Mouse (Mus musculus) cerebellum, adult 9-11 months (tissue): Measurements from ENCODE around the gene Slc41a2.

Experiments
- DNase-seq: peaks from one replicate; pipeline ENCODE4 v3.0.0; 2022

Gene Slc41a2

DNA sequence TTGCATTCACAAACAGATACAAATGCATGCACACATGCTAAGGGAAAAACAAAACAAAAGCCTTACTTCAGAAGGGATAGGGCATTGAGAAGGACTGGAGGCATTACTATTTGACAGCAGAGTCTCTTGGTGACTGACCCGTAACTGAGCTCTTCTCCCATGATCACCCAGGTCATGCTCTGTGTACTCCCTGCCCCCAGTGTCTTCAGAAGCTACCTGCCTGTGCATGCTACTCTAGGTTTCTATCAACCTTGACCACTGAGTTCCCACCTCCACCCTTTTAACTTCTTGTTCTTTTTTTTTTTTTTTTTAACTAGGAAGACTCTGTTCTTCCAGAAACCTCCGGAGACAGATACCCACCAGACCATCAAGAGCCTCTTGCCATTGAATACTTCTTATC is 13.0 kb upstream of the Slc41a2 start:
- no peak for DNase-seq

DNA sequence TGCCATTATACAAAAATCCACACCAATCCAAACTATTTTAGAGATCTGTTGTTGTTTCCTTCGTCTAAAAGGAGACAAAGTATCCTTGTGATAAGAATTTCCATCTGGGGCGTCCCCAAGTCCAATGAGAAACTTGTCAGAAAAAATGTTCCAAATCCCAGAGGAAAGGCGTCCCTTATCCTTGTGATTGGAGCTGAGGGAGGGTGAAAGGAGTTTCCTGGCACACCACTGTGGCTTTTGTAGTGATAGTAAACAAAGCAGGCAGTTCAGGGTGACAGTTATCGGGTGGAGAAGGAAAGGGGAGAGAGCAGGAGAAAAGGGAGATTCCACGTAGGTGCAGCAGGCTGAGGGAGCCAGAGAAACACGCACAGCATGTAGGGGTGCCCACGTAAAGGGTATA is 9.8 kb upstream of the Slc41a2 start:
- DNase-seq, result no peak

DNA sequence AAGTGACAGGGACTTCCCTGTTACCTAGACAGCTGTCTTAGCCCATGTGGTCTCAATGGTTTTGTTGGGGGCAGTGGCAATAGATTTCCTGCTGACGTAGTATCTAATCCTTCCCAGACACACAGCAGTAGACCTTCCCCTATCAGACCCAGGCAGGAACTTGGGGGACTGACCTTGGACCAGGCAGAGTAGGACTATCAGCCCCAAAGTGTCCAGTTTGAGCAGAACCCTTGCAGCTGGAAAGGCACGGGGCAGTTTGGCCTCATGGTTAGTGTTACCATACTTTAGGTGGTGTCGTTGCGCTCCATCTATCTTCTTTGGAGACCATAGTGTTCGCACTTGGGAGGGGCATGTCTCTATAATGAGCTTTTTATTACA is 8.7 kb upstream of the Slc41a2 start:
- no peak for DNase-seq

DNA sequence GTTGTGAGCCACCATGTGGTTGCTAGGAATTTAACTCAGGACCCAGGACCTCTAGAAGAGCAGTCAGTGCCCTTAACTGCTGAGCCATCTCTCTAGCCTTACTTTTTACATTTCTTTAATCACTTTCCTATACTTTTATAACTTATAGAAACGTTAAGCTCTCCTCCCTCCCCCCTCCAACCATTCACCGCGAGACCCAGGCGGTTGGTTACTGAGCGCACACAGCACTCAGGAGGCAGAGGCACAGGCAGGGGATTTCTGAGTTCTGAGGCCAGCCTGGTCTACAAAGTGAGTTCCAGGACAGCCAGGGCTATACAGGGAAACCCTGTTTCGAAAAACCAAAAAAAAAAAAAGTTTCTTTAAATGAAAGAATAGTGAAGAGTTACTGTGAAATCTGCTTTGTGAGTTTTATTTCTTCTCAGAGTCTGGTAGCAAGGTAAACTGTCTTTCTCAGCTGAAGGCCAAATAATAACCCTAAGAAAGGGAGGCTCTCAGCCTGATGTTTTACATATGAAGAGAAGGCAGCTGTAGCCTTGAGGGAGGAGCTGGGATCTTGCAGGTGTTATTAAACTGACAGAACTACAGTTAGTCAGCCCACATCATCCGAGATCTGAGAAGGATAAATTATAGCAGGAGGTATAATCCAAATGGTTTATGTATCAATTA is 8.1 kb upstream of the Slc41a2 start:
- no peak for DNase-seq

DNA sequence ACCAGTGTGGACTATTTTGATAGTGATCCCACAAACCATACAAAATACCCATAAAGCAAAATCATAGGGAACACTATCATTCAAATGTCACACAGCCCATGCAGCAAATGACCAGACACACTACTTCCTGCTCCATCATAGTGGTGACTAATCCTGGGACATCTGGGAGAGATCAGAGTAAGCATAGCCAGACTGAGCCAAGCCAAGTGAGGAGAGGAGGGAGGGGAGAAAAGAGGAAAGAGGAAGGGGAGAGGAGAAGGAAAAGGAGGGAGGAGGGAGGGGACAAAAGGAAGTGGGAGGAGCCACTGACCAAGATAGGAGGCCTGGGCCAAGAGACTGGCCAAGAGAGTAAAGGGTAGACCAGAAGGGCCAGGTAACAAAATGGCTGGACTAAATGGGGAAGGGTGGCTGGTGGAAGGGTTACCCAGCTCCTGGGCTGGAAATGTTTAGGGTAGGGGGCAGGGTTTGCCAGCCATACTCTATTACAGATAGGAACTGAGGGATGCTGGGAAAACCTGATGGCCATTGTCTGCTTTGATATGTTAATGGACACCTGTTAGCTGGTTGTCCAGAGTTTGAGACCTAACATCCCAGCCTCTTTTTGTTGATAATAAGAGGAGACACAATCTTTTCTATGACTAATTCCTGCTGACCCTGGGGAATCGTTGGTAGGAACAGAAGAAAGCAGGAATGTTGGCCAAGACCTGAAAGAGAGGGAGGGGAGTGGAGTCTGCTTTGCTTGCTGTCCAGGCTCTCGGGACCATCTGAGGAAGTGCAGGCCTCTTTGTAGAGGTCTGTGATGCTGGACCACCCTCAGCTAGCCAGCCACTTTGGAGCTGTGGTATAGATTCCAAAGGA is 6.4 kb upstream of the Slc41a2 start:
- no peak for DNase-seq

DNA sequence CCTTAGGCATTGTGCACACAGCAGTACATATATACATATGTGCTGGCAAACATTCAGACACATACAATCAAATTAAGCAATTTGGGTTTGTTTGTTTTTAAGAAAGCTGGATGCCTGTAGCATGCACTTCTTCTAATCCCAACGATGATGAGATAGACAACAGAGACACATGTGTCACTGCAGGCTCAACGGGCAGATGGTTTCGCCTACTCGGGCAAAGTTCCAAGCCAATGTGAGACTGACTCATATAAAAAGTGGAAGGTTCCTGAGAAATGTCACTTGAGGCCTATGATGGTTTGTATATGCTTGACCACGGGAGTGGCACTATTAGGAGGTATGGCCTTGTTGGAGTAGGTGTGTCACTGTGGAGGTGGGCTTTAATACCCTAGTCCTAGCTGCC is 5.5 kb upstream of the Slc41a2 start:
- DNase-seq, result peak; percentile 45

DNA sequence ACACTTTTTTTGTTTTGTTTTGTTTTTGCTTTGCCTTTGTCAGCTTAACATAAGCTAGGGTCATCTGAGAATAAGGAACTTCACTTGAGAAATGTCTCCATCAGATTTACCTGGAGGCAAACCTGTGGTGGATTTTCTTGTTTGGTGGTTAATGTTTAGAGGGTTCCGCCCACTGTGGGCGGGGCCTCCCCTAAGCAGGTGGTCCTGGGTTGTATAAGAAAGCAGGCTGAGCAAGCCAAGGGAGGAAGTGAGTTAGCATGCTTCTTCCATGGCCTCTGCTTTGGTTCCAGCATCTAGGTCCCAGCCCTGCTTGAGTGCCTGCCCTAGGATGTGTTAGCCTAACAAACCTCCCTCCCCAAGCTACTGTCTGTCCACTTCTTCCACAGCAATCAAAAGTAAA is 3.5 kb upstream of the Slc41a2 start:
- no peak for DNase-seq

DNA sequence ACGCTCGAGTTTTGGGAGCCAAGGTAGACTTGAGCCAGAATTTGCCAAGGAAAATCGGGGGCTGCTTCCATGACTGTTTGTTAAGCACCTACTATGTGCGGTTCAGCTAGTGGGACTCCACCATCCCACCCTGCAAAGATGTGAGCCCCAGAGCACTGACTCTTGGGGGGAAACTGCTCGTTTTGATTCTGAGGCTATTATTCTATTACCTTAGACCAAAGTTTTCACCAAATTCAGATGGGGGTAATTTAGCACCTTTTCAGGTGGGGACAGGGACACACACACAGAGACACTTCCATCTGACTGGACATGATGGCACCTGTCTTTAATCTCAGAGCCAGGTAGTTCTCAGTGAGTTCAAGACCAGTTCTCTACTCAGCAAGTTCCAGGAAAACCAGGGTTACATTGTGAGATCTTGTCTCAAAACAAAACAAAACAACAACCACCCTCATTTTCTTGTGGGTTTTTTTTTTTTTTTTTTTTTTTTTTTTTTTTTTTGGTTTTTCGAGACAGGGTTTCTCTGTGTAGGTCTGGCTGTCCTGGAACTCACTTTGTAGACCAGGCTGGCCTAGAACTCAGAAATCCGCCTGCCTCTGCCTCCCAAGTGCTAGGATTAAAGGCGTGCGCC is 403 bp upstream of the Slc41a2 start:
- DNase-seq, result no peak

DNA sequence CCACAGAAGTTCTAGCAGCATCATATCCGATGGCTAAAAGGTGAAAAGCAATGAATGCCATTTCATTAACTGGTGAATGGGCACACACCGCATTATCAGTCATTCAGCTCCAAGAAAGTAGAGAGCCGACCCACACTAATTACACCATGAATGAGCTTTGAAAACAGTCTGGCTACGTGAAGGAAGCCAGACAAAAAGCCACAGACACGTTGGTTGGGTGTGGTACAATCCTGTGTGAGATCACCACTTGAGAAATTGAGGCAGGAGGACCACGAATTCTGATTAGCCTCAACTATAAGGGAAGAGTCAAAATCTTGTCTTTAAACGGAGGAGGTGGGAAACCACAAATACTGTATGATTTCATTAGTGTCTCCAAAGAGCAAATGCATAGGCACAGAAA is 1.3 kb downstream of the Slc41a2 start:
- DNase-seq, result no peak

DNA sequence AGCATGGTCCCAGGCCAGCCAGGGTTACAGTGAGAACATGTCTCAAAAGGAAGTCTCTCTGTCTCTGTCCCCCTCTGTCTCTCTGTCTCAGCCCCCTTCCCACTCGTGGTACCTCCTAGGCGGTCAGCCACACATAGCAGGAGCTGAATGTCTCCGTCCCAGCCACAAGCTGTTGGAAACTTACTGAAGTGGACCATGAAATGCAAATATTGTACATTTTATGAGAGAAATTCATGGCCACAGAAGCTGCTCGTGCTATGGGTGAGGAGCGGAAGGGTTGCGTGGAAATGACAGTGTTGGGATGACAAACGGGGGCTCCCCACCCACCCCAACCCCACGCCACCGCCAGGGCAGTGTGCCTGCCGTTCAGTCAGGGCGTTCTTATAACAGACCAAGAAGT is 5.1 kb downstream of the Slc41a2 start:
- no peak for DNase-seq

DNA sequence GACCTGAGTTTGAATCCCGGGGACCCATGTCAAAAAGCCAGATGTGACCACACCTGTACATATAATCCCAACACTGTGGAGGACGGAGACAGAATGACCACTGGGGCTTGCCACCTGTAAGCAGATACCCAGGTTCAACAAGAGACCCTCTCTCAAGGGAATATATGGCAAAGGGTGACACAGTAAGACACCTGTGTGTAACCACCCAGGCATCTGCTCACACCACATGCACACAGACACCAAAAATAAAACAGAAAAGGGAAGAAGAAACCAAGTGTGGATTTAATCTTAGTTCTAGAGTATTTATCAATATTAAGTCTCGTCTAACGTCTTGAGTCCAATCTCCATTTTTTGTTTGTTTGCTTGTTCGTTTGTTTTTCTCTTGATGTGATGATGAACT is 5.9 kb downstream of the Slc41a2 start:
- DNase-seq, result no peak

DNA sequence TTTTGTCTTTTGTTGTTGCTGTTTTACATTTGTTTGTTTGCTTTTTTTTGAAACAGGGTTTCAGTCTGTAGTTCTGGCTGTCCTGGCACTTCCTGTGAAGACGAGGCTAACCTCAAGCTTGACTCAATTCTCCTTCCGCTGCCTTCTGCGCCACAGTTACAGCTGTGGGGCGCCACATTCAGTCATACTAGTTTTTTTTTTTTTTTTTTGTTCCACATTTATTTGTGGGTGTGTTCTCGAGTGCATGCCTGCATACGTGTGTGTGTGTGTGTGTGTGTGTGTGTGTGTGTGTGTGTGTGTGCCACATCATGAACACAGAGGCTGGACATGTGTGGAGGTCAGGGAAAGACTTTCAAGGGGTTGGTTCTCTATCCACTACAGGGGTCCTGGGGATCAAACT is 7.3 kb downstream of the Slc41a2 start:
- no peak for DNase-seq

DNA sequence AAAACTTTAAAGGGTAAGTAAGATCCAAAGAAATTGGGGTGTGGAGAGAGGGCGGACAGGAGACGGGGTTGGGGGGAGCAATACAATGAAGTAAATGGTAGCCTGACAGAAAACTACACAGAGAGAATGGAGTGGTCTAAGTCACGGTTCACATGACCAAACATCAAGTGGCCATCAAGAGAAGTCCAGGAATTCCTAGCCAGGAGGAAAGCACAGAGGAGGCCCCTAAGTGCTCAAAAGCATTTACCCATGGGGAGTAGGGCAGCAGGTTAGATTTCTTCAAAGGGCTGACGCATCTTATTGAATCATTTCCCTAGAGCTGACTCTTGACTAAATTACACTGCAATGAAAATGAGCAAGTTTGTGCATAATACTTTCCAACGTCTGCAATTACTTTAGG is 8.9 kb downstream of the Slc41a2 start:
- no peak for DNase-seq

DNA sequence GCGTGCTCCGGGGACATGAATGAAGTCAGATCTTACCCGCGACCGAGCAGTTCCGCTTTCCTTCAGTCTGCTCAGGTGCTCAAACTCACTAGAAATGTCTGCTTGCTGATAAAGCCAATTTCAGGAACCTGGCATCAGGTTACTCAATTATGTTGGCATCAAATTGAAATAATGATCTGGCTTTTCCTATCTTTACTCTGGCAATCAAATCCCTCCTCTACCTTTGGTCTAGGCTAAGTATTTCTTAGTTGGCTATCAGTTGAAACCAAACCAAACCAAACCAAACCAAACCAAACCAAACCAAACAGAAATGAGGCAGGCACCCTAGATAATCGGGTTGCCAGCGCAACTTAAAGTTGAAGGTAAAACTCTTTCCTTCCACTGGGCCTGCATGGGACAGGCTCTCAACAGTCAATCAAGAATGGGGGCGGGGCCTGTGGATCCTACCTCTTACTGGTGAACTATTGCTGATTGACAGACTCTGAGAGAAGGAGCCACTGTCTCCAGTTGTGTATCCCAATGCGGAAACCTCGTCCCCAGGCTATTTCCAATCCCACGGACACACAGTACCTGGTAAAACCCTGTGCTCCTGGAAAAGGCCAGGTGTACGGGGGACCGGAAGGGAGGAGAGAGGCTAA is 10.9 kb downstream of the Slc41a2 start:
- no peak for DNase-seq

DNA sequence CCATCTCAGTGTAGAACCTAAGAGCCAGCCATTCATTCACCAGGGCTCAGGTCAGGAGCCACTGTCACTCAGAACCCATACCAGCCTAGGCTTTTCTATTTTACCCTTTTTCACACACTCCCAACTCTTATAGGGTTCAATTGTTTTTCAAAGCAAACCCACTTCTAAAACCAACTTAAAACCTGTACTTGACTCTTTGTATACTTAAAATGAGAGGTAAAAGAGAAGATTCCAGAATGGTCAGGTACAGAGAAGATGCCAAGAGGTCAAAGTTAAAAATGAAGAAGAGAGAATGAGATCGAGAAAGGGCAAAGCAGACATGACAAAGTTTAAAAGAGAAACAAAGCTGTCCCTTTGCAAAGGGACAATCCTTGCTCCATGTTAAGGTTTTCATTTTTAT is 11.8 kb downstream of the Slc41a2 start:
- DNase-seq, result no peak

DNA sequence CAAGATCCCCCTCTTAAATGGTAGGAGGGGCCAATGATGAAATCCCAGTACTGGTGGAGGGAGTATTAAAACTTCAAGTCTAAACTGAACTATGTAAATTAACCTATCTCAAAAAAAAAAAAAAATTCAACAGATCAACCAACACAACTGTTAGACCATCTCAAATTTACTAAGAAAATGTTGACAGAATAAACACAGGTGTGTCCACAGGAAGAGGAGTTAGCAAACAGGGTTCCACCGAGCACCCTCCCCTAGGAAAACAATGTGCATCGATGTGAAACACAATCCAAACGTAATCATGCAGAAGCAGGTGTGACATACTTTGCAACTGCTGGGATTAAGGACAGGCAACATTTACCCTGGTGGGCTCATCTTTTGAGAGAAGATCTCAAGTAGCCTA is 12.8 kb downstream of the Slc41a2 start:
- DNase-seq, result no peak

DNA sequence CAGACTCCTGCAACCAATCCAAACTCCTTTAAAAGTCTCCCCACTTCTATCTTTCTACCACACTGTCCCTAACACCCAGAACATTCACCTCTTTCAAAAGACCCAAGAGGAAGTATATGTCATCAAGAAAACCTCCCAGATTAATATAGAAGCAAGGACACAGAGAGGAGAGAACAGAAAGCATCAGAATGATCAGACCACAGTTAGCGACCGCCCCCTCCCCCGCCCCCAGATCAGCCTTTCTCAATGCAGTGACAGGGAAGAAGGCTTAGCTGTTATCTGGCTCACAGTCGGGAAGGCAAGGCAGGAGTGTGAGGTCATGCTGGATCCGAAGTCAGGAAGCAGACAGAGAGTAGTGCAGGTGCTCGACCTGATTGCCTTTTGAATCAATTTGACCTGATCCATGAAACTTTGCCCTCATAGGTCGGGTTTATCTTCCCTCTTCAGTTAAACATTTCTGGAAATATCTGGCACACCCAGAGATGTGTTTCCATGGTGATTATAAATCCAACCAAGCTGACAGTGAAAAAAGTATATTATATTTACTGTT is 15.1 kb downstream of the Slc41a2 start:
- DNase-seq, result no peak

DNA sequence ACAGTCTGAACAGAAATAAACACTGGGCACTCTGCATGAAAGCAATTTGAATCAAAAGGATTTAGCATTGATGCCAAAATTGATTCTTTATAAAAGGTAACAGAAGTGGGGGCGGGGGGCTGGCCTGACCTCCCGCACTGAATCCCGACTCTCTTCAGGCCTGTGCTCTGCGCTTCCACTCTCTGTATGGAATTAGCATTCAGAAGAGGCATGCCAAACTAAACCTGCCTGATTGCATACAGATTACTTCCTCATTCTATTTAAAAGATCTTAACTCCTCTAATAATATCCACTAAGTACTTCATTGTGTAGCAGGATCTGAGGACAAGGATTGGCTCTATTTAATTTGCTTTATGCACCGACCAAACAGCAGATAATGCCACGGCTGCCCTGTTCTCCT is 16.2 kb downstream of the Slc41a2 start:
- no peak for DNase-seq

DNA sequence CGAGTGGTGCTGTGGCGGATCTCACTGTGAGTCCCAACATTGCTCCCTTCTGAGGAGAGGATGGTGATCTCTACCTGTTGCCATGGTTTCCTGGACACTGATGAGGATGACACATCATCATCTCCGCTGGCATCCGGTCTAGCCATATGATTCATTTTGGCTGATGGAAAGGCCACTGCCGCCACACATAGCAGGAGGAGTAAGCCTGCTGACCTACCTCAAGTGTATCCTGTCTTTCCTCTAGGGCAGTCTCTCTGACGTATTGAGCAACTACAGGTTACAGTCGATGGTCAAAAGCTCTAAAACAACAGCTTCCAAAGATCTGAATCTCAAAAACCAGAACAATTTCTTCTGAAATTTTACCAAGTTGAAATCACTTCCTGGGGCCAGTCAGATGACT is 16.8 kb downstream of the Slc41a2 start:
- DNase-seq, result peak; percentile 81

DNA sequence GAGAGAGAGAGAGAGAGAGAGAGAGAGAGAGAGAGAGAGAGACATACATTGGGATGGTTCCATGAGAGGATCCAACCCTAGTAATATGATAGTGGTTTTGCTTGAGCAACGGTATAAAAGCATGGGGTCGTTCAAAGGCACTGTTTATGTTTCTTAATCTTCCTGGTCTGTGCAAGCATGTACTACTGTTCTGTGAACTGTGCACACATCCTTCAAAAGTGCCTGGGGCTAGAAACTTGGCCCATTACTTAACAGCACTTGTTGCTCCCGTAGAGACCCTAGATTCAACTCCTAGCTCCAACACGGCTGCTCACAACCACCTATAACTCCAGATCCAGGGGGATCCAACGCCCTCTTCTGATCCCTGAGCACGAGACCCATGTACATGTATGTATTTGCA is 17.3 kb downstream of the Slc41a2 start:
- DNase-seq, result no peak

DNA sequence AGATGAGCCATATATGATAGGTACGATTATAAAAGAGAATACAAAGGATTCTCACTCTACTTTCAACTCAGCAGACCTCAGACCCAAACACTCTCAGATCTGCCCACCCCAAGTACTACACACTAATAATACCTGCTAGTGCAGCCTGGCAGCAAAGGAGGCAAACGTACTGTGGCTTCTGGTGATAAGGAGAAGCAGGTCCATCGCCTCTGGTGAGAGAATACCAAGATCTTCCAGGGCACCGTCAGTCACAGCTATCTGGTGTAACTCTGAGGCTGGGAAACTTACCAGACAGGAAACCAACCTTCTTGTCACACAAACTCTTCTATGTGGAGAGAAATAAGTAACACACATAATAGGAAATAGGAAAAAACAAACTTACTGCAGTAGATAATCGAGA is 24.6 kb downstream of the Slc41a2 start:
- no peak for DNase-seq

DNA sequence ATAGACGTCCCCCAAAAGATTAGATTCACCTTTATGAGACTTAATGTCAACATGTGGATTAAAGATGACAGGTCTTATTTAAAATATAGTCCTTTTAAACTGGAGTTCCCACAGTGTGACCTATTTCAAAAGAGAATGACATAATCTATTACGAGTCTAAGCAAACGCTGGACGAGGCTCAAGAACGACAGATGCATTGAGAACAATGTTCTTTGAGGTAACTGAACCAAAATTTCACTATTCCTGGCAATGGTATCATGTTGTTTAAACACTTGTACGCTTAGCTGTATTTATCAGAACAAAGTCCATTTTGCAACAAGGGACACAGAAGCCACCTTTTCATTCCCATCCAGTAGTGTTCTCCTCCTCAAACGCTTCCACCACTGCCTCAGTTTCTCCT is 27.3 kb downstream of the Slc41a2 start:
- DNase-seq, result no peak

DNA sequence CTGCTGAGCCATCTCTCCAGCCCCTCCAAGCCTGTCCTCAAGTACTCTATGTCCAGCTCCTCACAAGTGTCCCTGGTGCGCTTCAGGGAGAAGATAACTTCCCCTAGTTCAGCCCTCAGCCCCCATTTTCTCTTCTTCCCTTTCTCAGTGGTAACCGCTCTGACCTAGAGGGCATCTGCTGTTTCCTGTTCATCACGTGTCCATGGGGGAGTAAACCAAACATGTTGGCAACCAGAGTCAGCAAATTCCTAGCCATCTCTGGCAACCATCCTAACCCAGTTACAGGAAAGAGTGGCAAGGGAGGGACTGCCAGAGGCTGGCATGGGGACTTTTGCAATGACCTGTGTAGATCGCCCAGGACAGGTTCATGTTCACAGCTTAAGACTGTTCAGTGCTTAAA is 36.0 kb downstream of the Slc41a2 start:
- no peak for DNase-seq

DNA sequence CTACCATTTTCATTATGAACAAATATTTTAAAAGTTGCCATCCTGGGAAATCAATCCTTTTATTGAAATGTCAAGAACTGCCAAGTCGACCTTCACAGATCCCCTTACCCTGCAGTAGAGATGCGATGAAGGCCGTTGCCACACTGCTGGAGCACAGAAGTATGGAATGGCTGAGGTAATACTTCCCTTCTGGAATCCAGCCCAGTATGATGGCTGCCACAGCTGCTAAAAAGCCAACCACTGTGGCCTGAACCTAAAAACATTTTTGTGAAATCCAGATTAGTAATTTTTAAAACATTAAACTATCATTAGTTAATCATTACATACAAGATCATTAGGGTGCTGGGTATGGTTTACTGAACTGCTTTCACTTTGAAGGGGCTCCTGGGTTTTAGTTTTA is 36.6 kb downstream of the Slc41a2 start:
- no peak for DNase-seq
